Mouse (Mus musculus) lung, postnatal 0 days (tissue): ENCODE data around the gene Rbfox2.

Experiments
- CTCF ChIP-seq: IDR thresholded peaks from 2 replicates; pipeline ENCODE4 v1.5.1; 2016; ENCODE audit warnings: antibody characterized with exemption, mild to moderate bottlenecking
- EP300 ChIP-seq: IDR thresholded peaks from 2 replicates; pipeline ENCODE4 v1.6.1; 2016; ENCODE audit warnings: antibody characterized with exemption, mild to moderate bottlenecking, control low read depth

GRCm38 (mm10) chr15:77037278-77038161 lies 269.3 kb downstream of the Rbfox2 start:
- TF ChIP-seq CTCF (no peak), EP300 (no peak)
